Mouse (Mus musculus): Measurements from ENCODE around the gene Hcn4. TPM values are rescaled to one million over a fixed set of nuclear protein-coding genes. Genes with fewer than 3 reads are reported as not detected.

The Hcn4 gene
- polyA plus RNA-seq, 1 experiment: 0.22 TPM

- Histone ChIP-seq H3K27ac (ENCODE audit: insufficient read depth, low read length) (no peak overlapping the region), H3K27me3 (ENCODE audit: control insufficient read depth, insufficient read depth, low read length, poor library complexity, severe bottlenecking) (no peaks in the 10 kb centered on the region)
These were observed 15.3 kb downstream of the Hcn4 start for GRCm38 (mm10) chr9:58838504-58838903.

GRCm38 (mm10) chr9:58841655-58842054, 18.4 kb downstream of the Hcn4 start:
- Histone ChIP-seq H3K36me3 (ENCODE audit: control insufficient read depth, insufficient read depth, low read length, poor library complexity, severe bottlenecking) (no peaks in the 10 kb centered on the region), H3K4me1 (ENCODE audit: control insufficient read depth, insufficient read depth, low read length) (no peaks in the 10 kb centered on the region), H3K9ac (ENCODE audit: low read depth, poor library complexity, severe bottlenecking) (no peak overlapping the region), H3K27me3 (ENCODE audit: control insufficient read depth, insufficient read depth, low read length, poor library complexity, severe bottlenecking) (no peaks in the 10 kb centered on the region), H3K9me3 (replicated peaks; ENCODE audit: control insufficient read depth, insufficient read depth, low read length, poor library complexity, severe bottlenecking) (no peaks in the 10 kb centered on the region), H3K4me3 (ENCODE audit: low read depth, low read length) (no peak overlapping the region), H3K27ac (ENCODE audit: insufficient read depth, low read length) (no peak overlapping the region)
- no peak for TF ChIP-seq EP300 (IDR thresholded peaks at IDR 0.05; ENCODE audit: insufficient read depth, low read depth, low read length)
- no peak for TF ChIP-seq CTCF (IDR thresholded peaks at IDR 0.05; ENCODE audit: low read depth, low read length)
- no peak for TF ChIP-seq POLR2A (IDR thresholded peaks at IDR 0.05; ENCODE audit: insufficient read depth, low read length)

More at GRCm38 (mm10) chr9:58838504-58838903, 15.3 kb downstream of the Hcn4 start:
- H3K9me3 ChIP-seq (replicated peaks; ENCODE audit: control insufficient read depth, insufficient read depth, low read length, poor library complexity, severe bottlenecking): no peaks in the 10 kb centered on the region
- H3K9ac ChIP-seq (ENCODE audit: low read depth, poor library complexity, severe bottlenecking): no peak overlapping the region
- no peak for TF ChIP-seq CTCF (IDR thresholded peaks at IDR 0.05; ENCODE audit: low read depth, low read length)
- no peak for TF ChIP-seq POLR2A (IDR thresholded peaks at IDR 0.05; ENCODE audit: insufficient read depth, low read length)
- H3K36me3 ChIP-seq (ENCODE audit: control insufficient read depth, insufficient read depth, low read length, poor library complexity, severe bottlenecking): no peaks in the 10 kb centered on the region
- H3K4me1 ChIP-seq (ENCODE audit: control insufficient read depth, insufficient read depth, low read length): peaks cover 9% of the 10 kb centered on the region
- H3K4me3 ChIP-seq (ENCODE audit: low read depth, low read length): no peak overlapping the region

- Histone ChIP-seq H3K4me3 (ENCODE audit: low read depth, low read length) (no peak overlapping the region), H3K9ac (ENCODE audit: low read depth, poor library complexity, severe bottlenecking) (no peak overlapping the region), H3K36me3 (ENCODE audit: control insufficient read depth, insufficient read depth, low read length, poor library complexity, severe bottlenecking) (no peaks in the 10 kb centered on the region), H3K27ac (ENCODE audit: insufficient read depth, low read length) (no peak overlapping the region), H3K27me3 (ENCODE audit: control insufficient read depth, insufficient read depth, low read length, poor library complexity, severe bottlenecking) (no peaks in the 10 kb centered on the region), H3K9me3 (replicated peaks; ENCODE audit: control insufficient read depth, insufficient read depth, low read length, poor library complexity, severe bottlenecking) (no peaks in the 10 kb centered on the region), H3K4me1 (ENCODE audit: control insufficient read depth, insufficient read depth, low read length) (no peaks in the 10 kb centered on the region)
- TF ChIP-seq POLR2A (IDR thresholded peaks at IDR 0.05; ENCODE audit: insufficient read depth, low read length): no peak
These were observed 21.4 kb downstream of the Hcn4 start for GRCm38 (mm10) chr9:58844597-58844996.

- no peaks in the 10 kb centered on the region for H3K9me3 ChIP-seq (replicated peaks; ENCODE audit: control insufficient read depth, insufficient read depth, low read length, poor library complexity, severe bottlenecking)
- H3K4me1 ChIP-seq (ENCODE audit: control insufficient read depth, insufficient read depth, low read length): no peaks in the 10 kb centered on the region
- TF ChIP-seq CTCF (IDR thresholded peaks at IDR 0.05; ENCODE audit: low read depth, low read length): no peak
- no peak for TF ChIP-seq EP300 (IDR thresholded peaks at IDR 0.05; ENCODE audit: insufficient read depth, low read depth, low read length)
- H3K27ac ChIP-seq (ENCODE audit: insufficient read depth, low read length): no peak overlapping the region
- no peaks in the 10 kb centered on the region for H3K36me3 ChIP-seq (ENCODE audit: control insufficient read depth, insufficient read depth, low read length, poor library complexity, severe bottlenecking)
- no peak overlapping the region for H3K9ac ChIP-seq (ENCODE audit: low read depth, poor library complexity, severe bottlenecking)
- no peak overlapping the region for H3K4me3 ChIP-seq (ENCODE audit: low read depth, low read length)
- H3K27me3 ChIP-seq (ENCODE audit: control insufficient read depth, insufficient read depth, low read length, poor library complexity, severe bottlenecking): no peaks in the 10 kb centered on the region
These were observed 23.8 kb downstream of the Hcn4 start for GRCm38 (mm10) chr9:58847008-58847407.

GRCm38 (mm10) chr9:58847676-58848075, 24.5 kb downstream of the Hcn4 start:
- Histone ChIP-seq H3K4me3 (ENCODE audit: low read depth, low read length) (no peak overlapping the region), H3K9me3 (replicated peaks; ENCODE audit: control insufficient read depth, insufficient read depth, low read length, poor library complexity, severe bottlenecking) (no peaks in the 10 kb centered on the region), H3K9ac (ENCODE audit: low read depth, poor library complexity, severe bottlenecking) (no peak overlapping the region), H3K4me1 (ENCODE audit: control insufficient read depth, insufficient read depth, low read length) (no peaks in the 10 kb centered on the region), H3K27me3 (ENCODE audit: control insufficient read depth, insufficient read depth, low read length, poor library complexity, severe bottlenecking) (no peaks in the 10 kb centered on the region), H3K27ac (ENCODE audit: insufficient read depth, low read length) (no peak overlapping the region), H3K36me3 (ENCODE audit: control insufficient read depth, insufficient read depth, low read length, poor library complexity, severe bottlenecking) (no peaks in the 10 kb centered on the region)
- TF ChIP-seq EP300 (IDR thresholded peaks at IDR 0.05; ENCODE audit: insufficient read depth, low read depth, low read length) (no peak), CTCF (IDR thresholded peaks at IDR 0.05; ENCODE audit: low read depth, low read length) (no peak), POLR2A (IDR thresholded peaks at IDR 0.05; ENCODE audit: insufficient read depth, low read length) (no peak)

- Histone ChIP-seq H3K4me3 (ENCODE audit: low read depth, low read length) (no peak overlapping the region), H3K9me3 (replicated peaks; ENCODE audit: control insufficient read depth, insufficient read depth, low read length, poor library complexity, severe bottlenecking) (no peaks in the 10 kb centered on the region), H3K9ac (ENCODE audit: low read depth, poor library complexity, severe bottlenecking) (no peak overlapping the region), H3K4me1 (ENCODE audit: control insufficient read depth, insufficient read depth, low read length) (no peaks in the 10 kb centered on the region), H3K27ac (ENCODE audit: insufficient read depth, low read length) (no peak overlapping the region), H3K36me3 (ENCODE audit: control insufficient read depth, insufficient read depth, low read length, poor library complexity, severe bottlenecking) (no peaks in the 10 kb centered on the region), H3K27me3 (ENCODE audit: control insufficient read depth, insufficient read depth, low read length, poor library complexity, severe bottlenecking) (no peaks in the 10 kb centered on the region)
- TF ChIP-seq POLR2A (IDR thresholded peaks at IDR 0.05; ENCODE audit: insufficient read depth, low read length): no peak
- no peak for TF ChIP-seq EP300 (IDR thresholded peaks at IDR 0.05; ENCODE audit: insufficient read depth, low read depth, low read length)
- TF ChIP-seq CTCF (IDR thresholded peaks at IDR 0.05; ENCODE audit: low read depth, low read length): no peak
These were observed 26.5 kb downstream of the Hcn4 start for GRCm38 (mm10) chr9:58849576-58850315.
